Mouse (Mus musculus) MN1 (cell line): ENCODE measurements around the gene Tmem170b.
A peak's percentile ranks its signal among the peaks of the same experiment; 100 is the strongest.

ENCODE experiments used
- DNase-seq: peaks from one replicate; pipeline ENCODE4 v3.0.0-alpha.2; 2016; ENCODE audit warnings: low spot score

The Tmem170b gene

DNA sequence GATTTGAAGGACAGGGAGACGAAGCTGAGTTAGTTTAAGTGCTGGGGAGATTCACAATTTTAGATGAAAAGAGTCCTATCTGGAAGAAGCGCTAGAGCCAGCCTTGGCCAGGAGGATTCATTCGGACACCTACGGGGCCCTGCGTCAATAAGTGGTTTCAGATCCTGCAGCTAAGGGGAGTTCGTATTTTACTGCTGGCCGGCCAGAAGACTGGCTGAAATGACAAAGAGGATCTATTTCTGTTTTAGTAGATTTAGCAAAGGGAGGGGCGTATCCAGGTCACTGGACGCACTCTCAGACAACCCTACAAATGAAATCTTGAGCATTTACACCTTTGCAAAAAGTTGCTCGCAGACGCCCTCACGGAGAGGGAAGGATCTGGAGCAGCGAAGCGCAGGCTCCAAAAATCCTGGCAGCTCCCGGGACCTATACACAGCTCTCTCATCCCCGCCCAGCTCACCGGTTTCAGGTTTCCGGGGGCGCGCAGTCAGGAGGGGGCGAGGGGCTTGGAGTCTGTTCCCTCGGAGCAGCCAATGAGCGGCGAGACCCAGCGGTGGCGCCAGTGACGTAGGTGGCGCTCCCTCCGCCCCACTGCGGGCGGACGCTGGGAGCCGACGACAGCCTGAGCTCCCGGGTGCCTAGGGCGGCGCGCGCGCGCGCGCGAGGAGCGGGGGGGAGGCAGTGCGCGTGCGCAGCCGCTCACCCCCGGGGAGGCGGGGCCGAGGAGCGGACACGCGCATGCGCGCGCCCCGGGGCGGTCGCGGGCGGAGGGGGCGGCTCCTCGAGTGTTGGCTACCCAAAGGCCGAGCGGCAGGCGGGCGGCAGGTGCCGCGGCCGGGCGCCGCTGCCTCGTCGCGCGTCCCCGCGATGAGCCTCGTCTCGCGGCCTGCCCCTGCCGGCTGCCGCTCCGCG, at the start of gene Tmem170b:
Tmem170b (plus strand) TSS at position 809 of the 912 bp plus-strand sequence.
- DNase-seq, result peak; percentile 96

DNA sequence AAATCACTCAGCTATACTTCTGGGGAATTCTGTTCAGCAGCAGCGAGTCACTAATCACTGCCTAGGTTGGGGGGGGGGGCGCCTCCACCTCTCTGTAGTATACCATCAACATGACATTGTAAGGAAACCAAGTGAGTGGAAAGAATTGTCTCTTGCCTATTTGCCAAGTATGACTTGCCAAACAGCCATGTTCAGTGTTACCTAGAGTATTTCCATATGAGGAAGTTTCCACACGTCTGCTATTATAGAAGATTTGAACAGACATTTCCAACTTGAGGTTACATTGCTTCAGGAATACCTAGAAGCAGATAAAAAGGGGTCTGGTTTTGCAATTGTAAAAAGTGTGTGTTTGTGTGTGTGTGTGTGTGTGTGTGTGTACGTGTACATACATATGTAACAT, 44.7 kb upstream of the Tmem170b start:
- no peak for DNase-seq

DNA sequence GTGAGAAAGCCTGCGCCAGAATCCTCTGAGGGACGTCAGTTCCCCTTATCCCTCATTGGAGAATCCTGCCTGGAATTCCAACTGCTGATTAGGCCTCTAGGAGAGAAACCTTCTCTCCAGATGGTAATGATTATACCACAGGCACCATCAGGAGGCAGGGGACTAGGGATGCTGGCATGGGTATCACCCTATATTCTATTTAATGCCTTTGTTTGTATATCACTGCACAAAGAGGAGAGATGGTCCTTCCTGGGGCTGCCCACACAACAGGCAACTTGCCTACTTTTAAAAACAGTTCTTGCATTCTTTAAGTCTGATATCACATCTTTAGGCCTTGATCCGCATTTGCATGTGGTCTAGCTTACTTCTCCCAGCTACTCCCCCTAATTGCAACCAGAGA, 37.3 kb upstream of the Tmem170b start:
- no peak for DNase-seq

DNA sequence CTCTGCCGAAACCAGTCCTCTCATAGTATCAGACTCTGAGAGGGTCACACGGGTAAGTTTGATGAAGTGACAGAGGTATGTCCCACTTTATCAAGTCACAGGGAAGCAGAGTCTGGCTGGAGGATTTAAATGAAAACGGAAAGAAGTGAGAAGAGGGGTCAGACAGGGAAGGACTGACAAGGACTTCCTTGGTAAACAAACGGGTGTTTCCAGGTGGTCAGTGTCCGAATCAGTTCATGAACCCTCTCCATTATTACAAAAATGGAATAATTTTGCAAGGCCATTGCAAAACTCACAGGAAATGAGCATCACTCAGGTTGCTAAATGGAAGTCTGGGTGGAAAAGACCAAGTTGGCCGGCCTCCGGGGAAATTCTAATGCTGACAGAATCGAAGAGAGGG, 36.8 kb upstream of the Tmem170b start:
- DNase-seq, result no peak

DNA sequence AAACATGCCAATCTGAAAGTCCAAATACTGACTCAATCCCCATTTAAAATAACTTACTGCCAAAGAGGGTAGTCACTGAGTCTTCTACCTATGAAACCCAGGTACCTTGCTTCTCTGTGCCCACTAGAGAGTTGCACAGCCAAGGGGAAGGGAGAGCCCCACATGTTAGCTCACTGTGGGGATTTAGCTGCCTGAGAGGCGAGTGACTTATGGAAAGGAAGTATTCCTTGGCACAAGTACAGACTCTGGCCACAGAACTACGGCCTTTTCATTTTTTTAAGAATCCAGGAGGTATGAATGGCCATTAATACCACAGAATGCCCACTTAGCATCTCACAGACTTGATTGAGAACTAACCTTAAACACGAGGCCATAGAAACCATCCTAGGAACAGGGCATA, 35.9 kb upstream of the Tmem170b start:
- no peak for DNase-seq

DNA sequence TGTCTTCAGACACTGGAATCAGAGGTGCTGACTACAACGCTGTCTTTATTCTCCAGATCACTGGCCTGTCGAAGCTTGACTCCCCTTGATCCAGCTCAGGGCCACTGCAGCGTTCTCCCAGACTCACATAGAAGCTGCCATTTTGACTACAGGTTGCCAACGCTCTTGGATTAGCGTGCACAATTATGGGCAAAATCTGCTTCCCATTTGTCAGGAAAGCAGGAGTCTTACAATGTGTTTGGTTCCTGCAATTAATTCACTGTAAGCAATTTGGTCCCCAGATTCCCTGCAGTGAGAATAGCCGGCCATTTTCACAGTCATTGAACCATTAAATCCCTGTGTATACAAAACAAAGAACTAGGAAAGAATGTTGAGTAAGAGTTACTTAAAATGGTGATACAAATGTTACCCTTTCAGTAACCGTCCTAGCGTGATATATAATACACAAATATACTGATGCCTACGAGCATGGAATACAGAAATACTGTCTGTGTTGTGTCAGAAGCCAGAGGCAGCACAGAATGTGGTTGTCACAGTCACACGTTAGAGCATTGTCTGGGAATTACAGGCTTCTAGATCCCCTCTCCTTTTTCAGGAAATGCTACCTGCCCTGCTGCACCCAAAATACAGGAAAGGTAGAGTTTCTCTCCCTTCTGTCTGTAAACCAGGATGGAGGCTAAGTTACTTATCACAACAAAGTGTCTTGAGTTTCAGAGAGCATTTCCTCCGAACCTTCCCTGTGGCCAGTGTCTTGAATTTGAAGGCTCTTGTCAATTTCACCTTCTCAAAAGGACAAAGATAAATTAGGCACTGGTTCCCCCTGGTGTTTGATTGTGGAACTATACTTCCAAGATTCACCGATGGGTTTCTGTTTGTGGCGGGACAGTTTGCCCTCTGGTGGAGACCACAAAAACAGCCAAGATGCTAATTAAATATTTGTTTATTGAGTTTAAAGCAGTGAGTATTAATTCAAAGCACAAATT, 34.0 kb upstream of the Tmem170b start:
- peak; percentile 85 for DNase-seq

DNA sequence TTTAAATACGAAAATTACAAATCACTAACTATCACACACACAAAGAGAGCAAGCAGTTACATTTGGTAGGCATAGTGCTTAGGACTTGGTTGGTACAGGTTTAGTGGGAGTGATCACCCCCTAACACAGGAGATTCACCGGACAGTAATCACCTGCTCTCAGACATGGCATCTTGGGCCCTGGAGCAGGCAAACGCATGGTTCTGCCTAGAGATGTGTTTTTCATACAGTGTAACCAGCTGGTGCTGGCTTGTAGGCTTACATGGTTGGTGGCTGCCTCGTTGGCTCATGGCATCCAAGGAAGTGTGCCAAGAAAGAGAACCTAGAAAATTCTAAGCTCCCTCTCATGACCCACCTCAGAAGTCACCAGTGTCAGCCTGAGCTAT, 33.4 kb upstream of the Tmem170b start:
- DNase-seq, result no peak

DNA sequence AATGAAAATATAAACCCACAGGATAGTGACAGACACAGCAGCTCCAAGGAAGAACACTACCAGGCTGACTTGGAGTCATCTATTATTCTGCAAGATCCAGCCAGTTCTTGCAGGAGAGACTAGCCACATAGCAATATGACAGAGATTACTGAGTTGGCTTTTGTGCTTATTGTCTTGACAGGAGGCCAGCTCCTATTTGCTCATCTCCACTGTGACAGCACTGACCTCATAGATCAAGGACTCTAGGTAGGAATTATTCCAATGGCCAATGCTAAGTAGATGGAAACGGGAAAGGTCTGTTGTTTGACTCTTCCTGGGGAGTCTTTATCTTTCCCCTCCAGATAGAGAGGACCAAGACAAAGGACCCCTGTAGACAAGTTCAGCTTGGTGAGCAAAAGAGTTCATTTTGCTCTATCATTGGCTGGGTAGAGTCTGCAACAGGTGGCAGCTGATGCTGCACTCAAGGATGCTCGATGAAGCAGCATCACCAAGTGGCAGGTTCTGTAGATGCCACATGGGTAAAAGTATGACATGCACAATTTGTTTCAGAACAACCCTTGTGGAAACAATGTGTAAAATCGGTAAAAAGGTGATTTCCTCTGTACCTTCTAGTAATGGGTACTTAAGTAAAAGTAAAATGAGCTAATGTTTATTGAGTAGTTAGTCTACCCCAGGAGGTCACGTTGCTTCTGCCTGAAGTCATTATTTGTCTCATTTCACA, 32.4 kb upstream of the Tmem170b start:
- no peak for DNase-seq

DNA sequence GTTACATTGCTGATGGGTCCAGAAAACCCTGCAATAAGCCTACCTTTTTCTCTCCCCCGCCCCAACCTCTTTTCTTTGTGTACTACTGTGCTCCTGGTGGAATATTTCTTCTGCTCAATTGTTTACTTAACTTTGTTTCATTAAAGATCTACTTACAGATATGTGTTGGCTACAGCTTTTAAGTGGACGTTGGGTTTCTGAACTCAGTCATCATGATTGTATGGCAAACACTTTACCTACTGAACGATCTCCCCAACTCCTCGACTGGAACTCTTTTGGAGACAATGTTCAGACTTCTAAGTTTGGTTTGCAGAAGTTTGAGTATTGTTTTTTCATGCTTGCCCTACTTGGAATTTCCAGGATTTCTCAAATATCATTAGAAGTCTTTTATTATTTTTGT, 24.6 kb upstream of the Tmem170b start:
- no peak for DNase-seq

DNA sequence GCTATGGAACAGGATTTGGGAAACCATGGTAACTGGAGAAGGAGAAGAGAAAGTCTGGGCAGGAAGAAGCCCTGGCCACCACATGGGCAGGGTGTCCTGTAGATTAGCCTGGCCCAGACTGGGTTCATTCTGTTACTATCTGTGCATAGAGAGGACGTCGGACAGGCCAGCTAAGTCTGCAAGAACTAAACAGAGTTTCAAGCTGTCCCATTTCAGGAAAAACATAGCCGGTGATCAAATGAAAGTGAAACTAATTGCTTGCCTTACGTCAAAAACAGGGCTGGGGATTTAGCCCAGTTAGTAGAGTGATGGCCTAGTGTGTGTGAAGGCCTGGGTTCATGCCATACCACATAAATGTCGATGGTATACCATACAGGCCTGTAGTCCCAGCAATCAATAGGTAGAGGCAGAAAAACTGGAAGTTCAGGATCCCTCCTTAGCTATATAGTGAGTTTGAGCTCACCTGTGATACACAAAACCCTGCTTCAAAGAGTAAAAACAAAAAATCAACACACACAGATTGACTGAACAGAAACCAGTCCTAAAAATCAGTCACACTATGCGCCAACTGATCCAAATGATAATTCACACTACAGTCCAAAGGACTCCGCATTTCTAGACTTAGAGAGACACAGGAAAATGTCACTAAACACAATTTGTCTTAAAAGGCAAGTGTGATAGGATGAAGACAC, 21.9 kb upstream of the Tmem170b start:
- DNase-seq, result no peak

DNA sequence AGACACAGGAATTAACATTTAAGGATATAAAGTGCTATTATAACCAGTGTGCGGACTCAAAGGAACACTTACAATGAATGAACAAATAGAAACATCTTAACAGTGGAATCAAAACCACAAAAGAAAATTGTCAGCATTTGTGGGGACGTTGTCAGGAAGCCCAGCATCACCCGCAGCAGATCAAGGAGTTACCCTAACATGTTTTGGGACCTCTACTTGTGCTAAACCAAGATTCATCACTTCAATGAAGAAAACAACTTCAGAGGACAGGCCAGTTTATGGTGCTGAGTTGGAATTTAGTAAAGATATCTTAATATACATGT, 21.4 kb upstream of the Tmem170b start:
- DNase-seq, result no peak

DNA sequence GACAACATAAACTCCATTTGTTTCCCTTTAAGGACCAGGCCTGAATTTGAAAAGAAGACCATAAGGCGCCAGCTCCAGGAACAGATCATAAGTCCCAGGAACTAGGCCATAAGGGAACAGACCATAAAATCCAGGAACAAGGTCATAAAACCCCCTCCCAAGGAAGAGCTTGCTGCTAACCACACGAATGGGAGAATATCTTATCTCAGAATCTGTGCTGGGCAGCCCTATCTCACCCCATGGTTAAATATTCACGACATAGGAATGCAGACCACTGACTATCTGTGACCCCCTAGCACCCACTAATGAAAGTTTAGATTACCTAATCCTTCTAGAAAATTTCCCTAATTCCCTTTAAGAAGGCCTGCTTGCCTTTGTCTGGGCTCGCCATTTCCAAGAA, 20.8 kb upstream of the Tmem170b start:
- no peak for DNase-seq

DNA sequence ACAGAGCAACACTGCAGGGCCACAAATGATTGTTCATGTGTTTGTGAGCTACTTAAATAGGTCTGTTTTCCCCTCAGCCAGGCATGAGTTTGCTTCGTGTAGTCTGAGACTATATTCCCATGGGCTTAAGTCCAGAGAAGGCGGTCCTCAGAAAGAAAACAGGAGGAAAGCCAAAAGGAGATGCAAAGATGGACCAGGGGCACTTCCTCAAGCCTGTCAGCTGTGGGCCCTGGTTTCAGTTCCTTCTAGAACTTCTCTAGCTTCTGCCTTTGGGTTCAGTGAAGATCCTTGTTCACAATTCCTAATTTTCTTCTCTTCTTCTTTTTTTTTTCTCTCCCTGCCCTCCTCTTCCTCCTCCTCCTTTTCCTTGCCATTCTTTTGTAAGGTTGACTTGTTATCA, 9.0 kb upstream of the Tmem170b start:
- DNase-seq, result no peak

DNA sequence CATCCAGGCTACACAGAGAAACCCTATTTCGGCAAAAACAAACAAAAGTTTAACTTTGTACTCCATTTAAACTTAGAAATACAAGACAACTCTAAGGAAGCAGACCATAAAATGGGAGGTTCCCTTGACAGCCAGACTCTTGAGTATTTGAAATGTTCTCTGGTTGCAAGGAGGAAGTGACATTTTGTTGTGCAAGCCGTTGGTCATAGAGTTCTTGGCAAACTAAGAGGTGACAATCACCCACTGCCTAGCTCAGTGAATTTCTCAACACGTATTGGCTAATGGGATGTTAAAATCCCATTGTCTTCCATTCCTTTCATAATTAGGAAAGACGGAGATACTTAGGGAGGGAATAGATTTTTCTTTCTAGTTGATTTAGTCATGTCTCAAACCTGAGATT, 5.7 kb upstream of the Tmem170b start:
- no peak for DNase-seq

DNA sequence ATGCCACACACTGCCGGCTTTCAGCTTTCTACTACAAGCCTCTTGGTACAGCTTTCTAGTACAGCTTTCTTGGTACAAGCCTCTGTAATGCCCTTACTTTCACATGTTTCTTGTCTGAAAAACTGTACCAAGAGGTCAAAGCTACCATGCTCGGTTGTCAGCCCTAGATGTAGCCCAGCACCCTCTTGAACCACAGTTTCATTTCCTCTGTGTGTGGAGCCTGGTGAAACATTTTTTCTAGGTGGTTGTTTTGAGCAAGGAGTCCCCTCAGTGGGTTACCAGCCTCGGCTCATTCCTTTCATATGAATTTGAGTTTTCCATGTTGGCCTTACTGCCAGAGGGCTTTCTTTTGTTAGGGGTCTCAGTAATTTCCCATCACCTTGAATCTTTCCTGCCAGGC, 4.7 kb upstream of the Tmem170b start:
- DNase-seq, result no peak

DNA sequence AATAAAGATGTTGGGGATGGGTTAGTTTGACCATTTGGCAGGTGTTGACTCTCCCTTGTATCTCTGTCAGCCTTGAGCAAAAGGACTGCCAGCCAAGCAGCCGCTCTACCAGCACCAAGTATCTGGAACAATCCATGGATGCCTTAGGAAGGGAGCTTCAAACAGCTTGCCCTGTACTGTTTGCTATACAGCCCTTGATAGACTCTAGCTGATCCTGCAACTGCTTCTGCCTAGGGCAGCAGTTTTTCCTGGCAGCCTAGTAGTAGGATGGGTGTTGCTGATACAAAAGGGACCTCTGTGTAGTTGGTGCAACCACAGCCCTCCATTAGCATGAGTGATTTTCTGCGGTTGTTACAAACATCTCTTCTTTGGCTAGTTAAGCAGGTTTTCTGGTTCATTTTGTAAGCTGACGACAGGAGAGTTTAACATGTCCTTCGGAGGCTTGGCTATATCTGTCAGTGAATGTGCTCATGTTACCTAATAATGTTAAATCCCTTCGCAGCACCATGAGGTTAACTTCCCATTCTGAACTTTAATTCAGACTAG, 1.7 kb upstream of the Tmem170b start:
- DNase-seq, result no peak

DNA sequence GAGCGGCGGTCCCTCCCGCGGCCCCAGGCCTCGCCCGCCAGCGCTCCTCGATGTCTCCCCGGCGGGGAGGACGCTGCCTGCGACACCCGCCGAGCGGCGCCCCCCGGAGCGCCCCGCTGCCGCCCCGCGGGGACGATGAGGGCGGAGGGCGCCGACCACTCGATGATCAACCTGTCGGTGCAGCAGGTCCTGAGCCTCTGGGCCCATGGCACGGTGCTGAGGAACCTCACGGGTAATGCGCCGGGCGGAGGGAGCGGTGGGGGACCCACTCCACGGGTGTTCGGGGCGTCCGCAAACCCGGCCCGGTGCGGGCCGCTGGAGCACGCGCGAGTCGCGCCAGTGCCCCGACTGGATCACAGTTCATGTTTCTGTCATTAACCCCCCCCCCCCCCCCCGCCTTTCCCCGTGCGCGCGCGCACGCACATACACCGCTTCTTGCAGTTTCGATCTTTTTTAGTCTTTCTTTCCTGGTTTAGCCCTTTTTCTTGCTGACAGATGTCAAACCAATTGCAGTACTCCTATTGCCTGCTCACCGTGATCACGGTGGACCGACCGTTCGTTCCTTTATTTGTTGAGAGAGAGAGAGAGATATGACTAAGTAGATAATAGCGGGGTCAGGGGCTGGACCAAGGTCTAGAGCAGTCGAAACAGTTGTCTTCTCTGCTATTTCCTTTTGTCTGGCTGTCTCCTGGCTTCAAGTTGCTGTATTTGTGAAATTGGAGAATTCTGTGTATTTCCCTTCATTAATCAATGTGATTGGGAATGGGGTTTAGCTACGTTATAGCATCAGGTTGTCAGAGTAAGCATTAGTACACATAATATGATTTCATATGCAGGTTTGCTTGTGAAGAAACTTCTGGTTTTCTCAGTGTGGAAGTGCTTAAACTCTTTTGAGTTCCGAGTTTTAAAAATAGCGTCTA, 634 bp downstream of the Tmem170b start:
- DNase-seq, result peak; percentile 32

DNA sequence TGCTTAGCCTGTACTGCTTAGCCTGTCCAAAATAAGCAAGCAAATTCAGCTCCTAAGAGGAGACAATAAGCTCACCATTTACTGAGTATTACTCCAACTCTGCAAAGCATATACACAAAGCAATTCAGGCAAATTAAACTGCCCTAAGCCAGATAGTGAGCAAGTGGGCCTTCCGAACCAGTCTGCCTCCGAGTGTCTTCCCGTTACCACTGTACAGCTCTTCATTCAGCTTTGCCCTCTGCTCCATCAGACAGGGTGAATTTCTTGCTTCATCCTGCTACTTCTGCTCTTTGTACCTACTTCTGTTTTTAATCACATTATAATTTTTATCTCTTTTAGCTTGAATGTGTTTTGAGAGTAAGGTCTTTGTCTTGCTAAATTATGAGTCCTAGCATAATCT, 1.9 kb downstream of the Tmem170b start:
- no peak for DNase-seq

DNA sequence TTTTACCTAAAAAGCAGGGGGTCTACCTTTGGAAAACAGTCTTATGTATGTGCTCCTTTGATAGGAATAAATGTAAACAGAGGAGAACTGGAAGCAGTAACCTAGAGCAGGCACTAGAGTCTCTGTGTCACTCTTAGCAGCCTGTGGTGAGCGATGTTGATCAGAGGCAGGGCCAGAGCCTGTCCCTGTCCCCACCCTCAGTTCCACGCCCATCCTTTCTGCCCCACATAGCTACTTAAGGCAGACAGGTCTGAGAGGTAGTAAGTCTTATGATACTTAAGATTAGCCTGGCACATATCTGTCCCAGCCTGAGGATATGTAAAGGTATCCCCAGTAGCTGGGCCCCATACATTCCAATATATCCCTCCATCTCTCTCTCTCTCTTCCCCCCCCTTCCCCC, 2.9 kb downstream of the Tmem170b start:
- DNase-seq, result no peak

DNA sequence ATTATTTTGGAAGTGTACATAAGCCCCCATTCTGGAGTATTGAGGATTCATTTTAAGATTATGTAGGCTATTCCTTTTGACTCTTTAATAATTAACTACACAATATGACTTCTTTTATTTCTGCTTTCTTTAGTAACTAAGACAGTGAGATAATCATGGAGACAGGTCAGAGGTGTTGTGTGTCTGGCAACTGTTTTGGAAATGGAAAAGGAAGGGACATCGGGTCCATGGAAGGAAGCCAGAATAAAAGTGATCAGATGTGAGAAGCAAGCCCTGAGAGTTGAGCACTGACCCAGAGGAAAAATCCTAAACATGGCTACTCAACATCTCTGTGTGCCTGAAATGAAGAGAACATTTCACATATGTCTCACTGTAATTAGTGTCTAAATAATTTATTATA, 5.3 kb downstream of the Tmem170b start:
- DNase-seq, result no peak
